Mouse (Mus musculus) testis, adult 2 months (tissue): Measurements from ENCODE around the gene Asb8. TPM values are rescaled to one million over a fixed set of nuclear protein-coding genes. Genes with fewer than 3 reads are reported as not detected.
A peak's percentile ranks its signal among the peaks of the same experiment; 100 is the strongest.

Source experiments
- H3K27ac ChIP-seq: fragments of 200-500 bp; 2 replicates; pipeline ENCODE4 v1.5.1; 2012; ENCODE audit warnings: low read depth, low read length; ENCODE audit not compliant: control insufficient read depth, insufficient read depth
- H3K27me3 ChIP-seq: fragments of 200-500 bp; 2 replicates; pipeline ENCODE4 v1.6.1; 2012; ENCODE audit warnings: mild to moderate bottlenecking, low read length, moderate library complexity; ENCODE audit not compliant: control insufficient read depth, insufficient read depth
- H3K36me3 ChIP-seq: fragments of 200-500 bp; 2 replicates; pipeline ENCODE4 v1.6.1; 2012; ENCODE audit warnings: mild to moderate bottlenecking, low read length; ENCODE audit not compliant: control insufficient read depth, insufficient read depth
- H3K4me1 ChIP-seq: fragments of 200-500 bp; 2 replicates; pipeline ENCODE4 v1.6.1; 2012; ENCODE audit warnings: low read length; ENCODE audit not compliant: control insufficient read depth, insufficient read depth
- H3K4me3 ChIP-seq: fragments of 200-500 bp; 2 replicates; pipeline ENCODE4 v1.5.1; 2012; ENCODE audit warnings: low read depth, mild to moderate bottlenecking, low read length, moderate library complexity, mixed read lengths; ENCODE audit not compliant: control insufficient read depth
- CTCF ChIP-seq: fragments of 200-500 bp; IDR thresholded peaks from 2 replicates; pipeline ENCODE4 v1.5.1; 2012; ENCODE audit warnings: low read depth, mild to moderate bottlenecking, inconsistent platforms, low read length, moderate library complexity; ENCODE audit not compliant: control insufficient read depth, insufficient read depth, insufficient replicate concordance
- POLR2A ChIP-seq: fragments of 200-500 bp; IDR thresholded peaks from 2 replicates; pipeline ENCODE4 v1.6.1; 2012; ENCODE audit warnings: low read depth, mild to moderate bottlenecking, inconsistent platforms, low read length, moderate library complexity; ENCODE audit not compliant: control insufficient read depth
- polyA plus RNA-seq: library from polyadenylated mRNA; depleted of rRNA; stranded (reverse); fragments of >200 nt; gene quantifications from 2 replicates; pipeline ENCODE4 v1.2.3, GENCODE M21; 2012

Gene Asb8
- polyA plus RNA-seq, 1 experiment: 132 TPM

DNA sequence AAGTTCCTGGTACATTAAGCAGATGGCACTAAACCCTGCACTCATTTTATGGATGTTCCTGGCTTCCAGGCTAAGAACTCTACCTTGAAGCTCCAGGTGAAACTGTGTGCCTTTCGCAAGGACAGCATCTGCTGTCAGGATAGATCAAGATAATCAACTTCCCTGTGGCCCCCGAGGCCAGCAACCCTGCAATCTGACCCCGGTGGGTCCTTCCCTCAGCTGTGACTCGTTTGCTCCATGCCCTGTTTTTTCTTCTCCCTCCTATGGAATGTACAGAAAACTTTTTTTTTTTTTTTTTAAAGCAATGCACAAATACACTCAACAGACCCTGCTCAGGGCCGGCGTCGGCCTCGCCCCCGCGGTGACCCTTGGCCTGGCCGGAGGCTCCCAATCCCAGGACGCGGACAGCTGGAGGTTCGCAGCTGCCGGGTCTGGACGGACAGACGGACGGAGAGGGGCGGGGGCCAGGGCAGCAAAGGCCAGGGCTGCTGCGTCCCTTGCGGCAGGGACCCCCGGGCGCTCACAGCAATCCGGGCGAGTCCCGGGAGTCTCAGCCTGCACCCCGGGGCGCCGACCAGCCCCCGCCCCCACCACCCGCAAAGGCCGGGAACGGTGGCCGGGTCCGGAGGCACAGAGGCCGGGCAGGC is 20.4 kb downstream of the Asb8 start:
- Histone ChIP-seq H3K4me3 (peak overlapping the region; percentile 92), H3K27ac (no peak overlapping the region), H3K36me3 (no peaks in the 10 kb centered on the region), H3K4me1 (peaks cover 4% of the 10 kb centered on the region), H3K27me3 (no peaks in the 10 kb centered on the region)
- no peak for TF ChIP-seq CTCF
- TF ChIP-seq POLR2A: no peak

DNA sequence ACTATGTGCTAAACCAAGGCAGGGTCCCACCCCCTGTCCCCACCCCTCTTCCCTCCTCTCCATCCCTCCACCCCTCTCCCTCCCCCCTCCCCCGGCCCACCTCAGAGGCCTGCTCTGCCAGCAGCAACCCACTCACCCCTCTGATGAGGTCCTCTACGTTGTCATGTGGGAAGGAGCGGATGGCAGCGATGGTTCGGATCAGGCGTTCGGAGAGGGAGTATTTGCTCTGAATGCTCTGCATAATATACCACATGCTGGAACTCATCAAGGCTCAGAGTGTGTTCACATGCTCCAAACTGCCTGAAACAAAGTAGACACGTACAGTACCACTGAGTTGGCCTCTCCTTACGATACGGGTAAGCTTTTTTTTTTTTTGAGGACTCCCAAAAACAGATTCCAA is 22.9 kb downstream of the Asb8 start:
- TF ChIP-seq CTCF (no peak), POLR2A (no peak)
- Histone ChIP-seq H3K36me3 (no peaks in the 10 kb centered on the region), H3K27ac (no peak overlapping the region), H3K4me3 (no peak overlapping the region), H3K4me1 (peaks cover 4% of the 10 kb centered on the region), H3K27me3 (no peaks in the 10 kb centered on the region)

DNA sequence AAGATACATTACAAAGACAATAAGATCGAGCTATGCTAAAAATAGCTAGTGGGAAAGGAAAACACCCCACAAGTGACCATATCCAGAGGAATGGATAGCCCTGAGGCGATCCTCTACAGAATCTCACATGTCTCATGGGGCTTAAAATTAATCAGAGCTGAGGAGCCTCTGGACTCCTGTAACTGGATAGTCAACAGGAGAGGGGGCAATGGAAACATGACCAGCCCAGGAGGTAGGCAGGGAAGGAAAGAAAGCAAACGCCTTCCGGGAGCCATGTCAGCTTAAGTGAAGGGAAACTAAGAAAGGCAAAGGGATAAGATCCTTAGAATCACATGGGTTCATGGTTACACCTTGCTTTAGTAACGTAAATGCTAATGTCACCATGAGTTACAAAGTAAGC is 24.6 kb downstream of the Asb8 start:
- no peak overlapping the region for H3K4me3 ChIP-seq
- TF ChIP-seq POLR2A (no peak), CTCF (no peak)
- peaks cover 4% of the 10 kb centered on the region for H3K4me1 ChIP-seq
- no peak overlapping the region for H3K27ac ChIP-seq
- H3K27me3 ChIP-seq: no peaks in the 10 kb centered on the region
- H3K36me3 ChIP-seq: no peaks in the 10 kb centered on the region

DNA sequence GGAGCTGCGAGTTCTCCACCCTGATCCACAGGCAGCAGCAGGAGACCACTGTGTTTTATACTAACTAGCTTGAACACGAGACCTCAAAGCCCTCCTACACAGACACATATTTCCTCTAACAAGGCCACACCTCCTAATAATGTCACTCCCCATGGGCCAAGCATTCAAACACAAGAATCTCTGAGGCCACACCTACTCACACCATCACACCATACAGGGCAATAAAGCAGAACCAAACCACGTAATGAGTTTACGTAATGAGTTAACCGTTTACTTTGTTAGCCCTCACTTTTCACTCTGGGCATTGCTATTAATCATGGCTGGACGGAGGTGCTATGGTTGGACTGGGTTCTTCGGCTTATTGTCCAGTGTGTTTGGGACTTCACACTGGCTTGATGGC is 25.7 kb downstream of the Asb8 start:
- TF ChIP-seq POLR2A (no peak), CTCF (no peak)
- H3K27ac ChIP-seq: no peak overlapping the region
- H3K36me3 ChIP-seq: no peaks in the 10 kb centered on the region
- no peak overlapping the region for H3K4me3 ChIP-seq
- no peaks in the 10 kb centered on the region for H3K27me3 ChIP-seq
- H3K4me1 ChIP-seq: peaks cover 2% of the 10 kb centered on the region

DNA sequence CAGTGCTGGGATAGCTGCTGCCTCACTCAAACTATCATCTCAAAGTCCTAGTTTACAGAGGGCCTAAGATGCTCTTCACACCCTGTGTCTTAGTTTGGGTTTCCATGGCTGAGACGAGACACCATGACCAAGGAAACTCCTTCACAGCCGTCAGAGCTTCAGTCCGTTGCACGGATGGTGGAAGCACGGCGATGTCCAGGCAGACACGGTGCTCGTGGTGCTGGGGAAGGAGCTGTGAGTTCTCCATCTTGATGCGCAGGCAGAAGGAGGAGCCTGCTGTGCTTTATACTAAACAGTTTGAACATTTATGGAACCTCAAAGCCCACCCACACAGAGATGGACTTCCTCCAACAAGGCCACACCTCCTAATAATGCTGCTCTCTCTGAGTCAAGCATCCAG is 28.6 kb downstream of the Asb8 start:
- Histone ChIP-seq H3K4me3 (no peak overlapping the region), H3K36me3 (peaks cover 2% of the 10 kb centered on the region; the same call in 1 of the 2 replicates), H3K27me3 (no peaks in the 10 kb centered on the region), H3K27ac (no peak overlapping the region), H3K4me1 (no peaks in the 10 kb centered on the region)
- no peak for TF ChIP-seq CTCF
- no peak for TF ChIP-seq POLR2A

DNA sequence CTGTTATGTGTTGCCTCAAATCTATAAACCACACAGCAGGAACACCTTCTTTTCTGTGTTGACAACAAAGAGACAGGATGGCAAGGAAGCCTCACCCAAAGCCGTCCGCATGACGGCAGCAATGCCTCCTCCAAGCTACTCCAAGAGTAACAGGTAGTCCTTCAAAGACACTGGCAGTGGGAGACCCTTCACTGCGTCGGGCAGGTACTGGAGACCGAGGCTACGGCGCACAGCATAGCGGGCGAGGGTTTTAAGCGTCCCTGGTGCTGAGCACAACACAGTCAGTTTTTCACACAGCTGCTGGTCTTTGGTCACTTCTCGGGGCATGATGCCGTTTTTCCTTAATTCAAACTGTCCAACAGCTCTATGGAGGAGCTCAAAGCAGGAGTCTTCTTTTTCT is 29.8 kb downstream of the Asb8 start:
- Histone ChIP-seq H3K4me3 (no peak overlapping the region), H3K27ac (no peak overlapping the region), H3K27me3 (no peaks in the 10 kb centered on the region), H3K36me3 (peaks cover 2% of the 10 kb centered on the region; the same call in 1 of the 2 replicates), H3K4me1 (no peaks in the 10 kb centered on the region)
- TF ChIP-seq POLR2A: no peak
- TF ChIP-seq CTCF: no peak

DNA sequence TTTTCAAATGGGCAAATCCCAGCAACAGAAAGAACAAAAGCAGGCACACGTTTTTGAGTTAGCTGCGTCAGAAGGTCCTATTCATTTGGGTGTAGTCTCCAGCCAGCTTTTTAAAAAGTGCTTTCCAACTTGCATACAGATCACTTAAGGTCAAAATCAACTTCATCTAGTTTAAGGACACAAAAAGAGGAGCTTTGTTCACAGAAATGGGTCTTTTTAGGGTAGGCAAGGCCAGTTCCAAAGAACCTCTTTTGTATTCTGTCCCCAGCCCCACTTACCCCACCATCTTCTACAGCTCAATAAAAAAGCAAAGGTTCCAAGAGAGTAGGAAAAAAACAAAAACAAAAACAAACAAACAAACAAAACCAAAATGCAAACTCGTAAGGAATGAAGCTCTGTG is 30.8 kb downstream of the Asb8 start:
- H3K4me3 ChIP-seq: no peak overlapping the region
- peaks cover 2% of the 10 kb centered on the region; the same call in 1 of the 2 replicates for H3K36me3 ChIP-seq
- no peak for TF ChIP-seq POLR2A
- TF ChIP-seq CTCF: no peak
- no peak overlapping the region for H3K27ac ChIP-seq
- H3K4me1 ChIP-seq: no peaks in the 10 kb centered on the region
- no peaks in the 10 kb centered on the region for H3K27me3 ChIP-seq
